25 mouse cellular contexts compared by ENCODE assay signal in genomic region chr2:77826133-77826828, GRCm38 (mm10). TPM values are rescaled to one million over a fixed set of nuclear protein-coding genes. Genes with fewer than 3 reads are reported as not detected.
DNase-seq lines count a peak whose midpoint lies in the region; ATAC-seq and TF ChIP-seq lines count a peak whose summit lies in the region.
"Had no signal": no experiment of that assay in that cellular context is flagged by ENCODE, and none has a peak within 500 bp of the region (broad histone marks: within the 10 kb centered on the region; RNA-seq: fewer than 3 reads in every experiment).

No protein-coding gene starts in this region.

- no peak overlapping the region for H3K4me3 ChIP-seq in lung, postnatal 0 days (ENCODE audit: low read depth, low read length)
- H3K4me3 ChIP-seq in heart, embryonic 15.5 days = no peak overlapping the region
- H3K4me3 ChIP-seq in myocyte = no peak overlapping the region
- H3K4me3 ChIP-seq: forebrain, embryonic 10.5 days; limb, embryonic 13.5 days; liver, embryonic 13.5 days; midbrain, embryonic 12.5 days had no signal

- intact Hi-C loops in left cerebral cortex, postnatal 36 days (cut with DNase I) = no loop called here

- TF ChIP-seq POLR2A in myocyte (IDR thresholded peaks at IDR 0.05; ENCODE audit: insufficient read length, low read depth) = no peak

- no peak for ATAC-seq in lung, postnatal 0 days
- ATAC-seq in heart, embryonic 15.5 days (replicated peaks; ENCODE audit: insufficient number of reproducible peaks, insufficient read depth, low FRiP score, low read depth) = 0 out of 2 replicates have a peak, but pooled peaks have one; percentile 39
- ATAC-seq: forebrain, embryonic 16.5 days; hindbrain, postnatal 0 days; intestine, embryonic 16.5 days had no signal

- no peak overlapping the region for H3ac ChIP-seq in myocyte (ENCODE audit: control insufficient read depth, insufficient read length)

- no peak overlapping the region for H3K27ac ChIP-seq in lung, postnatal 0 days (ENCODE audit: low read length)
- no peak overlapping the region for H3K27ac ChIP-seq in heart, embryonic 15.5 days
- H3K27ac ChIP-seq: forebrain, embryonic 10.5 days; hindbrain, postnatal 0 days; limb, embryonic 13.5 days; liver, embryonic 13.5 days; midbrain, embryonic 12.5 days had no signal

- H3K9ac ChIP-seq in lung, postnatal 0 days (replicated peaks; ENCODE audit: low read depth) = no peak overlapping the region
- no peak overlapping the region for H3K9ac ChIP-seq in heart, embryonic 15.5 days
- H3K9ac ChIP-seq: limb, embryonic 13.5 days; liver, embryonic 13.5 days; midbrain, embryonic 12.5 days had no signal

- H3K79me2 ChIP-seq in myocyte (ENCODE audit: control insufficient read depth, insufficient read depth) = no peaks in the 10 kb centered on the region

- peak; percentile 35 for DNase-seq in lung, postnatal 0 days (ENCODE audit: low spot score)
- no peak for DNase-seq in lung, postnatal 14 days
- peak; percentile 31 for DNase-seq in heart, adult 8-10 months (ENCODE audit: low spot score)
- no peak for DNase-seq in left cerebral cortex, postnatal 36 days (ENCODE audit: low spot score in 2 of 2)
- no peak for DNase-seq in embryo, embryonic 10.5 days (ENCODE audit: low spot score)
- DNase-seq in cerebellum, adult 9-10 months = no peak
- DNase-seq: adrenal gland, postnatal 36 days; cerebellum, adult 9-11 months; gastrocnemius, postnatal 25 days; kidney, adult 9 months; kidney, postnatal 14 days; layer of hippocampus, postnatal 36 days; liver, embryonic 13.5 days; lung, adult 2 months; thymus, adult 18-20 months; thymus, postnatal 36 days had no signal

- TF ChIP-seq EP300 in lung, postnatal 0 days (IDR thresholded peaks at IDR 0.05) = no peak

- no peaks in the 10 kb centered on the region for H3K36me3 ChIP-seq in lung, postnatal 0 days (ENCODE audit: insufficient read depth, low read length)
- H3K36me3 ChIP-seq in heart, embryonic 15.5 days = no peaks in the 10 kb centered on the region
- H3K36me3 ChIP-seq in myocyte (ENCODE audit: control insufficient read depth, insufficient read depth) = no peaks in the 10 kb centered on the region
- H3K36me3 ChIP-seq: forebrain, embryonic 10.5 days; G1E; limb, embryonic 13.5 days; liver, embryonic 13.5 days; midbrain, embryonic 12.5 days had no signal

- WGBS in lung, postnatal 0 days = 22% methylated on average over 7 of the region's 7 CpGs
- 32% methylated on average over 7 of the region's 7 CpGs for WGBS in heart, embryonic 15.5 days

- H3K9me3 ChIP-seq in lung, postnatal 0 days (ENCODE audit: low read length) = no peaks in the 10 kb centered on the region
- no peaks in the 10 kb centered on the region for H3K9me3 ChIP-seq in heart, embryonic 15.5 days (replicated peaks)
- H3K9me3 ChIP-seq: midbrain, embryonic 12.5 days had no signal

- H3K4me1 ChIP-seq in lung, postnatal 0 days (ENCODE audit: insufficient read depth, low read depth, low read length) = no peaks in the 10 kb centered on the region
- peaks cover 5% of the 10 kb centered on the region for H3K4me1 ChIP-seq in heart, embryonic 15.5 days (replicated peaks)
- H3K4me1 ChIP-seq: forebrain, embryonic 10.5 days; limb, embryonic 13.5 days; liver, embryonic 13.5 days; midbrain, embryonic 12.5 days had no signal

- H3K27me3 ChIP-seq in lung, postnatal 0 days (replicated peaks; ENCODE audit: insufficient read depth, low read length) = no peaks in the 10 kb centered on the region
- no peaks in the 10 kb centered on the region for H3K27me3 ChIP-seq in heart, embryonic 15.5 days
- H3K27me3 ChIP-seq in myocyte (ENCODE audit: control insufficient read depth, insufficient read depth, insufficient read length) = no peaks in the 10 kb centered on the region
- H3K27me3 ChIP-seq: limb, embryonic 13.5 days; liver, embryonic 13.5 days; midbrain, embryonic 12.5 days had no signal

- H3K4me2 ChIP-seq in lung, postnatal 0 days (replicated peaks; ENCODE audit: low read depth, low read length) = no peak overlapping the region
- H3K4me2 ChIP-seq in heart, embryonic 15.5 days = peak overlapping the region; percentile 17
- H3K4me2 ChIP-seq in myocyte (ENCODE audit: low read depth) = peak overlapping the region; percentile 15
- H3K4me2 ChIP-seq: limb, embryonic 13.5 days; liver, embryonic 13.5 days; midbrain, embryonic 12.5 days had no signal

- TF ChIP-seq CTCF in lung, postnatal 0 days (IDR thresholded peaks at IDR 0.05) = no peak

TF ChIP-seq in myocyte, 11 proteins besides CTCF, POLR2A, EP300 and RAD21:
- TF ChIP-seq TCF12 (IDR thresholded peaks at IDR 0.05; ENCODE audit: insufficient read depth, poor library complexity, severe bottlenecking) (no peak), MYOG (IDR thresholded peaks at IDR 0.05; ENCODE audit: control insufficient read depth in 1 of 3, insufficient read depth in 1 of 3, insufficient read length in 2 of 3, low read depth in 2 of 3) (no peak), USF1 (IDR thresholded peaks at IDR 0.05; ENCODE audit: low read depth) (no peak), REST (IDR thresholded peaks at IDR 0.05; ENCODE audit: insufficient read depth, insufficient read length) (no peak), SRF (IDR thresholded peaks at IDR 0.05; ENCODE audit: control insufficient read depth, insufficient read length, low read depth) (no peak), MAX (IDR thresholded peaks at IDR 0.05; ENCODE audit: low read depth) (no peak), POLR2AphosphoS2 (IDR thresholded peaks at IDR 0.05; ENCODE audit: insufficient read length, low read depth) (no peak), TCF3 (IDR thresholded peaks at IDR 0.05; ENCODE audit: insufficient read length, low read depth) (no peak), E2F4 (IDR thresholded peaks at IDR 0.05; ENCODE audit: insufficient read depth) (no peak), CEBPB (IDR thresholded peaks at IDR 0.05; ENCODE audit: insufficient read depth, poor library complexity, severe bottlenecking) (no peak), MYOD1 (IDR thresholded peaks at IDR 0.05; ENCODE audit: control insufficient read depth in 1 of 3, insufficient read length in 2 of 3, low read depth in 2 of 3) (no peak)
TF ChIP-seq in myocyte: peak in this region for 0.

RNA-seq across cellular contexts. Expression of gene Zfp385b, which starts 6.8 kb away (rescaled TPM):
- 13.9 and 15.8 TPM in 2 replicates for polyA plus RNA-seq in lung, postnatal 0 days (2015; fragmentation: Nextera tagmentation; extraction: Ambion mirVana)
- 10 to 100 TPM in 3 of 4 experiments, 1 to 10 TPM in 1; 8.2 to 13.8 (median 12.1) TPM for total RNA-seq in heart, adult 8-10 months (2022)
- 3.8 and 4.7 TPM in 2 replicates for polyA plus RNA-seq in heart, embryonic 15.5 days (2015; fragmentation: Nextera tagmentation; extraction: Ambion mirVana)
- 0.28 TPM for polyA plus RNA-seq in myocyte (2012; fragmentation: generic; extraction: Trizol)
- 10 to 100 TPM; 51.9 to 56.7 TPM for total RNA-seq in left cerebral cortex, postnatal 36 days (2021)
- polyA plus RNA-seq: G1E had no signal

Comparison
In these comparisons a context has a peak if more than half of its experiments do, and no peak if none do; other contexts are left out.
1. DNase-seq: peak in lung, postnatal 0 days (single experiment) and heart, adult 8-10 months (single experiment); none in lung, postnatal 14 days (single experiment), left cerebral cortex, postnatal 36 days (0 of 2), embryo, embryonic 10.5 days (single experiment) and cerebellum, adult 9-10 months (single experiment).